Mouse (Mus musculus) ovary, postnatal 36 days (tissue): ENCODE data around the gene Gm6482.
"Not testable (repeated sequence)": the region's sequence is repeated elsewhere in the genome, so short reads cannot be mapped to it uniquely, and the experiment has no call there.

Experiments used
- DNase-seq: peaks from one replicate; pipeline ENCODE4 v3.0.0; 2022; ENCODE audit warnings: low spot score, mixed read lengths

The Gm6482 gene

DNA sequence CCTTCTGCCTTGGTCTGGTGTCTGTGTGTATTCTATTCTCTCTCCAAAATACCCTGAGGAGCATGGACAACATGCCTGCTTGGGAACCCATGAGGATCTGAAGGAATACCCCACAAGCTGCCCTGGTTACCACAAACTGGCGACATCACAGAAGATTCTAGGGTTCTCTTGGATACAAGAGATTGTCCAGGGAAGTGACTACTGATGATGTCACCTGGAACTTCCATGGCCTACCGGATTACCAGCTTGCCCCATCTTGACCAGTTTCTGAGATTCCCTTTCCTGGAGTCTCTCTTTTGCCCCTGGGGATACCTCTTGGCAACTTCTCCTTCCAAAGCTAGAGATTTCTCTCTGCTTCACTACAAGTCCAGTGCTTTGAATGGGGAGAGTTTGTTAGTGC lies at the start of gene Gm6482:
Gm6482 (minus strand) TSS at position 101 of the 400 bp plus-strand sequence.
- not testable (repeated sequence) for DNase-seq

DNA sequence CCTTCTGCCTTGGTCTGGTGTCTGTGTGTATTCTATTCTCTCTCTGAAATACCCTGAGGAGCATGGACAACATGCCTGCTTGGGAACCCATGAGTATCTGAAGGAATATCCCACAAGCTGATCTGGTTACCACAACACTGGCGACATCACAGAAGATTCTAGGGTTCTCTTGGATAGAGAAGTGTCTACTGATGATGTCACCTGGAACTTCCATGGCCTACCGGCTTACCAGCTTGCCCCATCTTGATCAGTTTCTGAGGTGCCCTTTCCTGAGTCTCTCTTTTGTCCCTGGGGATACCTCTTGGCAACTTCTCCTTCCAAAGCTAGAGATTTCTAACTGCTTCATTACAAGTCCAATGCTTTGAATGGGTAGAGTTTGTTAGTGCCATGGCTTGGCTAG lies 45.3 kb upstream of the Gm6482 start, which contains the start of gene Gm7954:
Gm7954 (minus strand) TSS at position 101 of the 400 bp plus-strand sequence.
- DNase-seq, result not testable (repeated sequence)

DNA sequence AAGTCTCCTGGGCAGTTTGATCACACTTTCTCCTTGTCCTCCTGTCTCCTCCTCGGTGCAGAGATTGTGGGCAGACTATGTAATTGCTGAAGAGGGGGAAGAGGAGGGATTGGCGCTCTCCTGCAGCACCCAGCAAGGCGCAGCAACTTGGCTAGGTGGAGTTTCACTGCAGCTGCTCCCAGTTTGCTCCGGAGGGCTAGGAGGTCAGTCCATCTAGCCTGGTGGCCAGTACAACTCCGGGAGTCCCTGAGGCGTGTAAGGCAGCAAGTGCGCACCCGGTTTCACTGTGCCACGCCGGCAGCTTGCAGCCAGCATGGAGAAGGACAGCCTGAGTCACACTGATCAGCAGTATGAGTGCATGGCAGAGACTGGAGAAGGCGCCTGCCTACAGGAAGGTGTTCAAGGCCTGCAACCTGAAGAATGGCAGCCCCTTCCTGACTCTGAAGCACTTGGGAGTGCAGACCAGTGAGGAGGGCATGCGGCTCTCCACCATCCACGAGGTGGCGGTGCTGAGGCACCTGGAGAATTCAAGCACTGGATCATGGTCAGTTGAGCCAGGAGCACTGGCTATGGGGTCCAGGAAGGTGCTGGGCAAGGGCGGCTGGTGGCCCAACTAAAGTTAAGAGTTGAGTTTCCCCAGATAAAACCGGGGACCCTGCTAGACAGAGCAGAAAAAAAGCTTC lies 17.5 kb upstream of the Gm6482 start:
- DNase-seq, result not testable (repeated sequence)

DNA sequence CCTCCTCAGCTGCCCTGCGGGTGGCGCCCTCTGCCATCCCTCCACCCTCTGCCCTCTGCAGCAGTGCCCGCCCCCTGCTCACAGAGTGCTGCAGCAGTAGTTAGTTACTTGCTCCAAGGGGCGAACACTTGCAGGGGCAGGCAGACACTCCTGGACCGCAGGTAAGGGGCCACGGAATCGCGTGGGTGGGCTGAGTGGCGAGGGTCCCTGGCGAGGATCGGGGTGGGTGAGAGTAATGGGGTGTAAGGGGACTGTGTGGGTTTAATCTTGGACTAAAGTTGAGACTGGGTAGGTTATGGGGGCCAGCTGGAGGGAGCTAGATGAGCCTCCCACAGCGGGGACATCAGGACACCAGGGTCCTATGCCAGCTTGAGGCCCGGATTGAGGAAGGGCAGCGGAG lies 16.6 kb upstream of the Gm6482 start:
- not testable (repeated sequence) for DNase-seq

DNA sequence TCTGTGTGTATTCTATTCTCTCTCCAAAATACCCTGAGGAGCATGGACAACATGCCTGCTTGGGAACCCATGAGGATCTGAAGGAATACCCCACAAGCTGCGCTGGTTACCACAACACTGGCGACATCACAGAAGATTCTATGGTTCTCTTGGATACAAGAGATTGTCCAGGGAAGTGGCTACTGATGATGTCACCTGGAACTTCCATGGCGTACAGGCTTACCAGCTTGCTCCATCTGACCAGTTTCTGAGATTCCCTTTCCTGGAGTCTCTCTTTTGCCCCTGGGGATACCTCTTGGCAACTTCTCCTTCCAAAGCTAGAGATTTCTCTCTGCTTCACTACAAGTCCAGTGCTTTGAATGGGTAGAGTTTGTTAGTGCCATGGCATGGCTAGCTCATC lies 21.8 kb downstream of the Gm6482 start, which contains the start of gene Gm7945:
Gm7945 (minus strand) TSS at position 101 of the 400 bp plus-strand sequence.
- DNase-seq, result not testable (repeated sequence)
